Mouse (Mus musculus): ENCODE results near the gene Dst. TPM values are rescaled to one million over a fixed set of nuclear protein-coding genes. Genes with fewer than 3 reads are reported as not detected.

Gene Dst
- total RNA-seq, 4 experiments from 2014 or later: 366 to 489 (median 444) TPM

- no peak for DNase-seq (ENCODE audit: low spot score)
Measured at GRCm38 (mm10) chr1:33931791-33932190, 23.8 kb downstream of the Dst start.

- DNase-seq (ENCODE audit: low spot score): no peak
Measured at GRCm38 (mm10) chr1:33932196-33932595, 24.2 kb downstream of the Dst start.

DNA sequence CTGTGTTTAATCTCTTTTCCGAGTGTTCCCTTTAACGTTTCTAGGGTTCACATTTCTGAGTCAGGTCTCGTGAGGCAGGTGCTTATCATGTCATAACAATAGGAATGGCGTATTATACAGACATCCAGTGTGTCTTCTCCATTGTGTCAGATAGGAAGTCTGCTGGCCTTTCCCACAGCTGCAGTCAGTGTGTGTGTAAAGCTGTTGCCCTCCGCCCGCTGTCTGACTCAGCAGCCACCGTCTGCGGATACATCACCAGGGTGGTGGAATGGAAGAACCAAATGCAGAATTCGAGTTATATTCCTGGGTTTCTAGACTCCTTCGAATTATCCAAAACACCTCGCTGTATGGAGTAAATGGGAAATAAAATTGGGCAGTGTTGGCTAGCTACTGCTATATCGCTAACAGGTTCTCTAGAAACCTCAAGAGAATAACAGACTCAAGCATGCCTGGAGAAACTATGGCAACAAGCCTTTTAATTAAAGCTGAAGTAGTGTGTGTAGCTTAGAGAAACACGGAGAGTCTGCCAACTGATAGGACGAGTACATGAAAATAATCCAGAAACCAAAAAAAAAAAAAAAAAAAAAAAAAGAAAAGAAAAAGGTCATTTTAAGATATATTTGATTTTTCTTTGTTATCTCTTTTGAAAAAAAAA is 24.9 kb downstream of the Dst start:
- no peak for DNase-seq (ENCODE audit: low spot score)

GRCm38 (mm10) chr1:33935946-33936345 is 27.9 kb downstream of the Dst start:
- DNase-seq (ENCODE audit: low spot score): no peak

- DNase-seq (ENCODE audit: low spot score): no peak
Measured at GRCm38 (mm10) chr1:33939828-33940227, 31.8 kb downstream of the Dst start.

DNA sequence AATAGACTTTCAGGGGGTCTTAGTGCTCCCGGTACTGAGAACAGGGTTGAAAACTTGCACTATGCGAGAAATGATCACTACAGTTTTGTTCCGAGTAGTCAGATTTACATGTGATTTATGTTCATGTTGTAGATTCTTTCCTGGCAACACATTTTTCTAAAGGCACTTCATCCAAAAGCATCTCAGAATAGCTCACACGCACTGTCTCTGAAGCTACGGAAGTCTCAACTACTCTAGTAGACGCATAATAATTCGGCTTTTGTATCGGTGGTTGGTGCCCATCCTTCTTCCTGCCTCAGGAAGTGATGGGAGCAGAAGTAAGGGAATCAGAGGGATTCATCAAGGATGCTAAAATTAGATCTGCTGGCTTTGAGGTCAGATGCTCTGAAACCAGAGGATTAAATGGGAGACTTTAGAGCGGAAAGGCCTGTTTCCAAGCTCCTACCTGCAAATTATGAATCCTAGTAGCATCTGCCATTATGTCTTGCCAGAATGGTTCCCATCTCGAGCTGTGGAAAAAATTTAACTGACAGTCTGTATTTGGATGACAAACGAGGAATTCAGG is 32.4 kb downstream of the Dst start:
- no peak for DNase-seq (ENCODE audit: low spot score)

DNA sequence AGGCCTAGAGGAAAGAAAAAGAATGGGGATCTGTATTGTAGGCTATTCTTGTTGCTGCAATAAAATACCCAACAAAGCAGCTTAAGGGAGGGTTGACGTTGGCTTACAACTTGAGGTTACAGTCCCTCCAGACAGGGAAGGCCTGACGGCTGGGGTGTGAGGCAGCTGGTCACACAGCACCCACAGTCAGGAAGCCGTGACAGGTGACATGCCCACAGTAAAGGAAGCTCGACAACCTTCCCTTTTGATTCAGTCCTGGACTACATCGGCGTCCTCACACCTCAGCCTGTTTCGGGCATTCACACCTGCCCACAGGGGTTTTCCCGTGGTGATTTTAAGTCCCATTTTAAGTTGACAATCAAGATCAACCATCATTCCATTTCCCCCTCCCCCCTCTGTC is 34.6 kb downstream of the Dst start:
- DNase-seq (ENCODE audit: low spot score): no peak

GRCm38 (mm10) chr1:33943943-33944342 is 35.9 kb downstream of the Dst start:
- no peak for DNase-seq (ENCODE audit: low spot score)

- DNase-seq (ENCODE audit: low spot score): peak; percentile 63
Measured at GRCm38 (mm10) chr1:33944977-33945750, 37.1 kb downstream of the Dst start.

DNA sequence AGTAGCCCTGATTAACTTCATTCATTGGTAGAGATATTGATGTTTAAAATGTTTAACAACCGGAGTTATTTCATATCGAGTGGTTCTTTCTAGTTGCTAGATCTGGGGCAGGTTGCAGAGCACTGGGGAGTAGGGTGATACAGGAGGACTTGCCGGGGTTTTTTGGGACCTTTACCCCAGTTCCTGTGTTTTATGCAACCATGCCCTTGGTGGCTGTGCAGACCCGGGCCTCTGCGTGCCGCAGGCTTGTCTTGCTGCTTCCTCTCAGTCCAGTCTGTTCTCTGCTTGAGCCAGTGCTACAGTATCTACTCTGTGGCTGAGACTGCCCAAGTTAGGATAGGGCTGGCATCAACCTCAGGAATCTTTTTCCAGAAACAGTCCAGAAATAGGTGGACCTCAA is 37.7 kb downstream of the Dst start:
- DNase-seq (ENCODE audit: low spot score): no peak

- DNase-seq (ENCODE audit: low spot score): peak; percentile 47
Measured at GRCm38 (mm10) chr1:33946601-33947395, 38.8 kb downstream of the Dst start.

GRCm38 (mm10) chr1:33947838-33948237 is 39.8 kb downstream of the Dst start:
- DNase-seq (ENCODE audit: low spot score): no peak

DNA sequence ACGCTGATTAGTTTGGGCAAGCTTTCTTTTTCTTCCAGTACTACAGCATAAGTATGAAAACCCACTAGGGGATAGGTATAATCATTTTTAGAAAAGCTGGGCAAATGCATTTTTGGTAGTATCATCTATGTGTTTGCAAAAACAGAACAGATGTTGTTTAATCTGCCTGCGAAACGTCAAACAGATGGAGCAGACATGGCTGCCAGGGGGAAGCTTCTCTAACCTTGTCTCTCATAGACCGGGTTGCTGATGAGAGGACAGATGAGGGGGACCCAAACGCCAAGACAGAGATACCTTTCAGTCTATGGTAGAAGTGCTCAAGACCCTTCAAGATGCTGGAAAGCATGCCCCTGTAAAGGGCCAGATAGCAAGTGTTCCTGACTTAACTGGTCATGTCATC is 40.5 kb downstream of the Dst start:
- no peak for DNase-seq (ENCODE audit: low spot score)

- DNase-seq (ENCODE audit: low spot score): no peak
Measured at GRCm38 (mm10) chr1:33955626-33956025, 47.6 kb downstream of the Dst start.

GRCm38 (mm10) chr1:33960439-33960838 is 52.4 kb downstream of the Dst start:
- DNase-seq (ENCODE audit: low spot score): no peak

- peak; percentile 62 for DNase-seq (ENCODE audit: low spot score)
Measured at GRCm38 (mm10) chr1:33964643-33965042, 56.6 kb downstream of the Dst start.

DNA sequence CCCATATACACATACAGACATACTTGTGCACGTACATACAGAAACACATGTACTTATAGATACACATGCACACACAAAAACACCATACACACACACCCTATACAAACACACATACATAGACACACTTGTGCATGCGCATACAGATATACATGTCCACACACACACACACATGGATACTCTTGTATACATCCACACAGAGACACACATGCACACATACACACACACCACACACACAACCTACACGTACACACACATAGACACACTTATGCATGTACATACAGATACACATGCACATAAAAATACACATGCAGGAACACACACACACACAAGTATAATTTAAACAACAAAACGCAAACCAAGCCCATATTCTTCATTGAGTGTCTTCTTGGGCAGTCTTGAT is 57.8 kb downstream of the Dst start:
- DNase-seq (ENCODE audit: low spot score): no peak

GRCm38 (mm10) chr1:33966328-33966727 is 58.3 kb downstream of the Dst start:
- DNase-seq (ENCODE audit: low spot score): peak; percentile 54

GRCm38 (mm10) chr1:33967206-33967605 is 59.2 kb downstream of the Dst start:
- no peak for DNase-seq (ENCODE audit: low spot score)

DNA sequence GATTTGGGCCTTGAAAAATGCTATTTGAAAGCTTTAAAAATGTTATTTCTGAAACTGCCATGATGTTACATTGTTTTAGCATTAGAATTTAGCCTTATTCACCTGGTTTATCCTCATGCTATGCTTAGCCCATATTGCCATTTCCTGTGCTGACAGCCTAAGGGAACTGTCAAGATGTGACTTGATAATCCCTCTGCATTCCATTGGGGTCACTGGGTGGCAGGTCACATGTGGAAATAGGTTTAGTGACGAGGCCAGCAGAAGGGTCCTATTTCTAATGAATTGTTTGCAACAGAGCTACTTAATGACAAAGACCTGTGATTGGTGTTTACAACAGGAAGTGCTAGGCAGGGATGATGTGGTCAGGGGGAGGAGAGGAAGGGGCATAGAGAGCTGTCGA is 61.9 kb downstream of the Dst start:
- DNase-seq (ENCODE audit: low spot score): no peak

- peak; percentile 7 for DNase-seq (ENCODE audit: low spot score)
Measured at GRCm38 (mm10) chr1:33974401-33974800, 66.4 kb downstream of the Dst start.

GRCm38 (mm10) chr1:33975333-33975732 is 67.3 kb downstream of the Dst start:
- DNase-seq (ENCODE audit: low spot score): no peak

Data from heart, adult 8-10 months (tissue).